Mouse (Mus musculus) liver, postnatal 0 days (tissue): ENCODE measurements at regions not wholly inside any gene's neighbourhood (a gene's known extent, or its start where the extent isn't known, plus 50 kb on each side); places are given as distances from the start of the nearest gene placed in this dataset.

ENCODE experiments used
- ATAC-seq: fragments of 200-750 bp; cut with Nextera tagmentation; 2 replicates; pipeline ENCODE4 v1.8.0; 2017; ENCODE audit warnings: mild to moderate bottlenecking, moderate library complexity
- DNase-seq: peaks from one replicate; pipeline ENCODE4 v3.0.0-alpha.2; 2016
- H3K27ac ChIP-seq: fragments of 300-500 bp; sonication (generic); 2 replicates; pipeline ENCODE4 v1.5.1; 2014; ENCODE audit warnings: antibody characterized with exemption, moderate library complexity, mild to moderate bottlenecking, low read depth
- H3K27me3 ChIP-seq: fragments of 300-500 bp; sonication (generic); 2 replicates; pipeline ENCODE4 v1.6.1; 2014; ENCODE audit warnings: low read length, control low read depth, mixed read lengths; ENCODE audit not compliant: insufficient read depth
- H3K36me3 ChIP-seq: fragments of 300-500 bp; sonication (generic); replicated peaks from 2 replicates; pipeline ENCODE4 v1.6.1; 2014; ENCODE audit warnings: mild to moderate bottlenecking, control low read depth, low read length, moderate library complexity, mixed read lengths; ENCODE audit not compliant: insufficient read depth
- H3K4me1 ChIP-seq: fragments of 300-500 bp; sonication (generic); 2 replicates; pipeline ENCODE4 v1.6.1; 2014; ENCODE audit warnings: antibody characterized with exemption, mild to moderate bottlenecking, control low read depth; ENCODE audit not compliant: insufficient read depth
- H3K4me2 ChIP-seq: fragments of 300-500 bp; sonication (generic); 2 replicates; pipeline ENCODE4 v1.6.1; 2014; ENCODE audit warnings: low read depth, mild to moderate bottlenecking, low read length, moderate library complexity, mixed read lengths
- H3K4me3 ChIP-seq: fragments of 300-500 bp; sonication (generic); 2 replicates; pipeline ENCODE4 v1.5.1; 2014; ENCODE audit warnings: low read depth, low read length
- H3K9ac ChIP-seq: fragments of 300-500 bp; sonication (generic); replicated peaks from 2 replicates; pipeline ENCODE4 v1.6.1; 2014; ENCODE audit warnings: mild to moderate bottlenecking, moderate library complexity
- H3K9me3 ChIP-seq: fragments of 300-500 bp; sonication (generic); 2 replicates; pipeline ENCODE4 v1.6.1; 2016; ENCODE audit warnings: mild to moderate bottlenecking, control low read depth, low read length, mixed read lengths
- CTCF ChIP-seq: sonication (generic); IDR thresholded peaks from 2 replicates; pipeline ENCODE4 v1.5.1; 2016; ENCODE audit warnings: antibody characterized with exemption, low read depth
- EP300 ChIP-seq: IDR thresholded peaks from 2 replicates; pipeline ENCODE4 v1.6.1; 2016; ENCODE audit warnings: antibody characterized with exemption, low read depth, mild to moderate bottlenecking
- WGBS: fragments of 180-500 bp; shearing (Covaris S2); extraction: QIAGEN DNeasy Blood & Tissue Kit; methylation state at CpG from one replicate; pipeline ENCODE4 v1.1.7; 2014; ENCODE audit not compliant: insufficient replicate concordance; 5-methylcytosine and 5-hydroxymethylcytosine counted together

- 67% methylated on average over 5 of the region's 5 CpGs for WGBS
- Histone ChIP-seq H3K9me3 (no peaks in the 10 kb centered on the region), H3K4me3 (no peak overlapping the region), H3K27me3 (no peaks in the 10 kb centered on the region), H3K27ac (no peak overlapping the region), H3K4me2 (no peak overlapping the region), H3K36me3 (no peaks in the 10 kb centered on the region), H3K4me1 (no peaks in the 10 kb centered on the region), H3K9ac (no peak overlapping the region)
- TF ChIP-seq EP300 (no peak), CTCF (no peak)
- no peak for DNase-seq
- ATAC-seq: no peak
Measured at GRCm38 (mm10) chr6:117416461-117416860, 248.1 kb downstream of the Cxcl12 start.

- H3K27ac ChIP-seq: no peak overlapping the region
- H3K4me2 ChIP-seq: no peak overlapping the region
- TF ChIP-seq EP300 (no peak), CTCF (no peak)
- WGBS: 63% methylated on average over 10 of the region's 10 CpGs
- DNase-seq (no peak), ATAC-seq (no peak)
- no peaks in the 10 kb centered on the region for H3K36me3 ChIP-seq
- no peaks in the 10 kb centered on the region for H3K9me3 ChIP-seq
- no peaks in the 10 kb centered on the region for H3K4me1 ChIP-seq
- no peak overlapping the region for H3K9ac ChIP-seq
- no peak overlapping the region for H3K4me3 ChIP-seq
- no peaks in the 10 kb centered on the region for H3K27me3 ChIP-seq
Measured at GRCm38 (mm10) chr6:117422846-117423573, 254.7 kb downstream of the Cxcl12 start.

GRCm38 (mm10) chr6:117426363-117426762 is 258.0 kb downstream of the Cxcl12 start:
- Histone ChIP-seq H3K4me3 (no peak overlapping the region), H3K9me3 (no peaks in the 10 kb centered on the region), H3K27me3 (no peaks in the 10 kb centered on the region), H3K36me3 (no peaks in the 10 kb centered on the region), H3K27ac (no peak overlapping the region), H3K9ac (no peak overlapping the region), H3K4me2 (no peak overlapping the region), H3K4me1 (peaks cover 3% of the 10 kb centered on the region)
- WGBS: 77% methylated on average over 5 of the region's 5 CpGs
- no peak for TF ChIP-seq CTCF
- no peak for TF ChIP-seq EP300
- ATAC-seq: no peak
- DNase-seq: no peak

GRCm38 (mm10) chr6:117427351-117428142 is 259.2 kb downstream of the Cxcl12 start:
- DNase-seq (no peak), ATAC-seq (no peak)
- no peak for TF ChIP-seq EP300
- no peak for TF ChIP-seq CTCF
- H3K9me3 ChIP-seq: no peaks in the 10 kb centered on the region
- H3K4me1 ChIP-seq: peaks cover 7% of the 10 kb centered on the region
- no peak overlapping the region for H3K9ac ChIP-seq
- H3K4me3 ChIP-seq: no peak overlapping the region
- H3K36me3 ChIP-seq: no peaks in the 10 kb centered on the region
- no peak overlapping the region for H3K4me2 ChIP-seq
- no peak overlapping the region for H3K27ac ChIP-seq
- no peaks in the 10 kb centered on the region for H3K27me3 ChIP-seq
- WGBS: 28% methylated on average over 12 of the region's 12 CpGs

- ATAC-seq (no peak), DNase-seq (no peak)
- H3K27me3 ChIP-seq: no peaks in the 10 kb centered on the region
- H3K4me2 ChIP-seq: no peak overlapping the region
- H3K4me3 ChIP-seq: no peak overlapping the region
- peaks cover 7% of the 10 kb centered on the region for H3K4me1 ChIP-seq
- no peak overlapping the region for H3K9ac ChIP-seq
- WGBS: 81% methylated on average over 11 of the region's 11 CpGs
- no peak overlapping the region for H3K27ac ChIP-seq
- no peaks in the 10 kb centered on the region for H3K36me3 ChIP-seq
- no peaks in the 10 kb centered on the region for H3K9me3 ChIP-seq
- TF ChIP-seq CTCF: no peak
- no peak for TF ChIP-seq EP300
Measured at GRCm38 (mm10) chr6:117428441-117428840, 260.1 kb downstream of the Cxcl12 start.

GRCm38 (mm10) chr6:117430876-117431781 is 262.8 kb downstream of the Cxcl12 start:
- Histone ChIP-seq H3K36me3 (no peaks in the 10 kb centered on the region), H3K9ac (no peak overlapping the region), H3K27me3 (no peaks in the 10 kb centered on the region), H3K4me3 (no peak overlapping the region), H3K4me1 (peaks cover 7% of the 10 kb centered on the region), H3K4me2 (no peak overlapping the region), H3K27ac (no peak overlapping the region), H3K9me3 (no peaks in the 10 kb centered on the region)
- TF ChIP-seq CTCF (peak; percentile 55), EP300 (no peak)
- WGBS: 54% methylated on average over 15 of the region's 15 CpGs
- DNase-seq: peak; percentile 56
- ATAC-seq: peak; percentile 80
